Mouse (Mus musculus): Measurements from ENCODE around the gene Rbfox1. TPM values are rescaled to one million over a fixed set of nuclear protein-coding genes. Genes with fewer than 3 reads are reported as not detected.
A peak's percentile ranks its signal among the peaks of the same experiment; 100 is the strongest.

Gene Rbfox1
- total and polyA plus RNA-seq, 3 experiments = not detected

- no peaks in the 10 kb centered on the region for H3K36me3 ChIP-seq (ENCODE audit: control insufficient read depth in 1 of 2, insufficient read depth in 2 of 2, low read length in 2 of 2)
Observed at GRCm38 (mm10) chr16:5940016-5940415, 54.9 kb downstream of the Rbfox1 start.

GRCm38 (mm10) chr16:5945682-5946081 is 60.5 kb downstream of the Rbfox1 start:
- Histone ChIP-seq H3K36me3 (ENCODE audit: control insufficient read depth in 1 of 2, insufficient read depth in 2 of 2, low read length in 2 of 2) (no peaks in the 10 kb centered on the region), H3K9me3 (replicated peaks; ENCODE audit: insufficient read depth, low read length) (no peaks in the 10 kb centered on the region)
- TF ChIP-seq GATA1 (IDR thresholded peaks at IDR 0.05; ENCODE audit: low read depth, low read length) = no peak

More at GRCm38 (mm10) chr16:5940016-5940415, 54.9 kb downstream of the Rbfox1 start:
- TF ChIP-seq CTCF (IDR thresholded peaks at IDR 0.05 in 2 of 3, conservative IDR thresholded peaks at IDR 0.05 in 1 of 3; ENCODE audit: control insufficient read depth in 1 of 3, insufficient read depth in 1 of 3, low read depth in 2 of 3, low read length in 3 of 3, poor library complexity in 1 of 3, severe bottlenecking in 1 of 3) (peak; percentile 6 to 9 (median 7); a peak in 1 of 6 replicates), UBTF (IDR thresholded peaks at IDR 0.05; ENCODE audit: borderline replicate concordance, insufficient read depth, low read depth, low read length) (no peak)
- no peak overlapping the region for H3K27ac ChIP-seq (ENCODE audit: control insufficient read depth, low read depth, low read length)
- no peak overlapping the region for H3K9ac ChIP-seq (ENCODE audit: control insufficient read depth, low read depth, low read length, poor library complexity, severe bottlenecking)
- DNase-seq (ENCODE audit: low read depth, low spot score) = peak; percentile 6
- no peaks in the 10 kb centered on the region for H3K79me2 ChIP-seq (ENCODE audit: control insufficient read depth, insufficient read depth, low read length, poor library complexity)
- H3K4me1 ChIP-seq (ENCODE audit: control insufficient read depth in 1 of 2, insufficient read depth in 2 of 2, low read length in 2 of 2) = no peaks in the 10 kb centered on the region
- no peaks in the 10 kb centered on the region for H3K27me3 ChIP-seq (ENCODE audit: control insufficient read depth in 1 of 2, insufficient read depth in 2 of 2, low read length in 2 of 2)
- no peaks in the 10 kb centered on the region for H3K9me3 ChIP-seq (replicated peaks; ENCODE audit: insufficient read depth, low read length)
- H3K4me3 ChIP-seq (ENCODE audit: control insufficient read depth in 1 of 2, insufficient read depth in 1 of 2, low read depth in 2 of 2, low read length in 2 of 2) = no peak overlapping the region

DNA sequence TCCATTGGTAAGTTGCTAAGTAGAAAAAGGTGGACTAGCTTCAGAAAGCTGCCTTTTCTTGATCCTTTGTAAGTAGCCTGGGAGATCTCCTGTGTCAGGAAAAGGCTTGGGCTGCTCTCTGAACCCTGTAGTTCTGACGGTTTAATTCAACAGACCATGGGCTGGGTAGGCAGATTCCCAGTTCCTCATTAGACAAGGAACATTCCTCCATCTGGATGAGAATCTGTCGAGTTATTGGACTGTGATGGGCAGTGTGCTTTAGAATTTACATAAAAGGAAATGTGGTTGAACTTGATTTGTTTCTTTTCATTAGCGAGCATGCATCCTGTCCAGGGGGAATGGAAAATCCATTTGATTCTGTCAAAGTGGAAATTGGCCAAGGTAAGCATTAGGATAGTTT is 68.0 kb downstream of the Rbfox1 start:
- no peak for TF ChIP-seq UBTF (IDR thresholded peaks at IDR 0.05; ENCODE audit: borderline replicate concordance, insufficient read depth, low read depth, low read length)
- no peak for TF ChIP-seq E2F4 (IDR thresholded peaks at IDR 0.05; ENCODE audit: borderline replicate concordance, low read depth, low read length)
- no peak for TF ChIP-seq POLR2AphosphoS5 (IDR thresholded peaks at IDR 0.05; ENCODE audit: borderline replicate concordance, low read depth, low read length)
- no peak for TF ChIP-seq ETS1 (IDR thresholded peaks at IDR 0.05; ENCODE audit: low read depth, low read length)
- no peak for TF ChIP-seq ZNF384 (IDR thresholded peaks at IDR 0.05; ENCODE audit: low read depth, low read length)
- no peak for TF ChIP-seq MYC (IDR thresholded peaks at IDR 0.05; ENCODE audit: low read depth, low read length)
- no peak for TF ChIP-seq GABPA (IDR thresholded peaks at IDR 0.05; ENCODE audit: low read depth, low read length)
- TF ChIP-seq CHD1 (IDR thresholded peaks at IDR 0.05; ENCODE audit: low read depth, low read length) = no peak
- TF ChIP-seq RCOR1 (IDR thresholded peaks at IDR 0.05; ENCODE audit: low read depth, low read length) = no peak
- no peak for TF ChIP-seq ZC3H11A (IDR thresholded peaks at IDR 0.05; ENCODE audit: low read depth, low read length)
- TF ChIP-seq POLR2AphosphoS2 (IDR thresholded peaks at IDR 0.05; ENCODE audit: low read length) = no peak
- no peak for TF ChIP-seq ZMIZ1 (IDR thresholded peaks at IDR 0.05; ENCODE audit: low read depth, low read length)
- TF ChIP-seq CTCF (IDR thresholded peaks at IDR 0.05 in 2 of 3, conservative IDR thresholded peaks at IDR 0.05 in 1 of 3; ENCODE audit: control insufficient read depth in 1 of 3, insufficient read depth in 1 of 3, low read depth in 2 of 3, low read length in 3 of 3, poor library complexity in 1 of 3, severe bottlenecking in 1 of 3) = no peak
- H3K27me3 ChIP-seq (ENCODE audit: control insufficient read depth in 1 of 2, insufficient read depth in 2 of 2, low read length in 2 of 2) = no peaks in the 10 kb centered on the region

More at GRCm38 (mm10) chr16:5945682-5946081, 60.5 kb downstream of the Rbfox1 start:
- H3K9ac ChIP-seq (ENCODE audit: control insufficient read depth, low read depth, low read length, poor library complexity, severe bottlenecking) = no peak overlapping the region
- H3K4me3 ChIP-seq (ENCODE audit: control insufficient read depth in 1 of 2, insufficient read depth in 1 of 2, low read depth in 2 of 2, low read length in 2 of 2) = no peak overlapping the region
- H3K4me1 ChIP-seq (ENCODE audit: control insufficient read depth in 1 of 2, insufficient read depth in 2 of 2, low read length in 2 of 2) = no peaks in the 10 kb centered on the region
- H3K27me3 ChIP-seq (ENCODE audit: control insufficient read depth in 1 of 2, insufficient read depth in 2 of 2, low read length in 2 of 2) = no peaks in the 10 kb centered on the region
- H3K79me2 ChIP-seq (ENCODE audit: control insufficient read depth, insufficient read depth, low read length, poor library complexity) = no peaks in the 10 kb centered on the region
- no peak overlapping the region for H3K27ac ChIP-seq (ENCODE audit: control insufficient read depth, low read depth, low read length)
- DNase-seq (ENCODE audit: low read depth, low spot score) = no peak

More for the DNA sequence above, 68.0 kb downstream of the Rbfox1 start:
- no peaks in the 10 kb centered on the region for H3K79me2 ChIP-seq (ENCODE audit: control insufficient read depth, insufficient read depth, low read length, poor library complexity)
- H3K9ac ChIP-seq (ENCODE audit: control insufficient read depth, low read depth, low read length, poor library complexity, severe bottlenecking) = no peak overlapping the region
- no peaks in the 10 kb centered on the region for H3K36me3 ChIP-seq (ENCODE audit: control insufficient read depth in 1 of 2, insufficient read depth in 2 of 2, low read length in 2 of 2)
- H3K4me3 ChIP-seq (ENCODE audit: control insufficient read depth in 1 of 2, insufficient read depth in 1 of 2, low read depth in 2 of 2, low read length in 2 of 2) = no peak overlapping the region
- DNase-seq (ENCODE audit: low read depth, low spot score) = no peak
- no peak overlapping the region for H3K27ac ChIP-seq (ENCODE audit: control insufficient read depth, low read depth, low read length)
- no peaks in the 10 kb centered on the region for H3K4me1 ChIP-seq (ENCODE audit: control insufficient read depth in 1 of 2, insufficient read depth in 2 of 2, low read length in 2 of 2)
- H3K9me3 ChIP-seq (replicated peaks; ENCODE audit: insufficient read depth, low read length) = no peaks in the 10 kb centered on the region
